Mouse (Mus musculus): ENCODE measurements at regions not wholly inside any gene's neighbourhood (a gene's known extent, or its start where the extent isn't known, plus 50 kb on each side); places are given as distances from the start of the nearest gene placed in this dataset.
A peak's percentile ranks its signal among the peaks of the same experiment; 100 is the strongest.
"Not testable (repeated sequence)": the region's sequence is repeated elsewhere in the genome, so short reads cannot be mapped to it uniquely, and the experiment has no call there.

GRCm38 (mm10) chr16:42546229-42547163 is 206.0 kb upstream of the Gap43 start:
- no peak for DNase-seq

- DNase-seq: no peak
Observed at GRCm38 (mm10) chr16:42517321-42517720, 176.9 kb upstream of the Gap43 start.

- DNase-seq: no peak
Observed at GRCm38 (mm10) chr16:42515929-42516328, 175.5 kb upstream of the Gap43 start.

- DNase-seq: no peak
Observed at GRCm38 (mm10) chr16:42505107-42505506, 164.7 kb upstream of the Gap43 start.

GRCm38 (mm10) chr16:42501713-42502112 is 161.3 kb upstream of the Gap43 start:
- DNase-seq: no peak

GRCm38 (mm10) chr16:42501109-42501508 is 160.7 kb upstream of the Gap43 start:
- DNase-seq: not testable (repeated sequence)

GRCm38 (mm10) chr16:42499514-42499913 is 159.1 kb upstream of the Gap43 start:
- DNase-seq: no peak

- no peak for DNase-seq
Observed at GRCm38 (mm10) chr16:42498368-42498767, 157.9 kb upstream of the Gap43 start.

GRCm38 (mm10) chr16:42493596-42493995 is 153.1 kb upstream of the Gap43 start:
- DNase-seq: no peak

GRCm38 (mm10) chr16:42488745-42489144 is 148.3 kb upstream of the Gap43 start:
- DNase-seq: no peak

- no peak for DNase-seq
Observed at GRCm38 (mm10) chr16:42479978-42480377, 139.5 kb upstream of the Gap43 start.

GRCm38 (mm10) chr16:42466976-42467375 is 126.5 kb upstream of the Gap43 start:
- no peak for DNase-seq

- no peak for DNase-seq
Observed at GRCm38 (mm10) chr16:42456335-42456984, 116.0 kb upstream of the Gap43 start.

GRCm38 (mm10) chr16:42453338-42453737 is 112.9 kb upstream of the Gap43 start:
- DNase-seq: no peak

- DNase-seq: no peak
Observed at GRCm38 (mm10) chr16:42449840-42450444, 109.5 kb upstream of the Gap43 start.

GRCm38 (mm10) chr16:42444863-42445423 is 104.5 kb upstream of the Gap43 start:
- DNase-seq: no peak

GRCm38 (mm10) chr16:42444408-42444862 is 104.0 kb upstream of the Gap43 start:
- no peak for DNase-seq

- peak; percentile 33 for DNase-seq
Observed at GRCm38 (mm10) chr16:42440822-42441221, 100.4 kb upstream of the Gap43 start.

- no peak for DNase-seq
Observed at GRCm38 (mm10) chr16:42431529-42431928, 91.1 kb upstream of the Gap43 start.

- DNase-seq: no peak
Observed at GRCm38 (mm10) chr16:42416673-42417072, 76.2 kb upstream of the Gap43 start.

- not testable (repeated sequence) for DNase-seq
Observed at GRCm38 (mm10) chr16:42412031-42412430, 71.6 kb upstream of the Gap43 start.

GRCm38 (mm10) chr16:42396596-42396995 is 56.1 kb upstream of the Gap43 start:
- no peak for DNase-seq
